Mouse (Mus musculus): Measurements from ENCODE around the gene Shisa5. TPM values are rescaled to one million over a fixed set of nuclear protein-coding genes. Genes with fewer than 3 reads are reported as not detected.

Shisa5 gene
- polyA plus RNA-seq, 1 experiment = 21.0 TPM

DNA sequence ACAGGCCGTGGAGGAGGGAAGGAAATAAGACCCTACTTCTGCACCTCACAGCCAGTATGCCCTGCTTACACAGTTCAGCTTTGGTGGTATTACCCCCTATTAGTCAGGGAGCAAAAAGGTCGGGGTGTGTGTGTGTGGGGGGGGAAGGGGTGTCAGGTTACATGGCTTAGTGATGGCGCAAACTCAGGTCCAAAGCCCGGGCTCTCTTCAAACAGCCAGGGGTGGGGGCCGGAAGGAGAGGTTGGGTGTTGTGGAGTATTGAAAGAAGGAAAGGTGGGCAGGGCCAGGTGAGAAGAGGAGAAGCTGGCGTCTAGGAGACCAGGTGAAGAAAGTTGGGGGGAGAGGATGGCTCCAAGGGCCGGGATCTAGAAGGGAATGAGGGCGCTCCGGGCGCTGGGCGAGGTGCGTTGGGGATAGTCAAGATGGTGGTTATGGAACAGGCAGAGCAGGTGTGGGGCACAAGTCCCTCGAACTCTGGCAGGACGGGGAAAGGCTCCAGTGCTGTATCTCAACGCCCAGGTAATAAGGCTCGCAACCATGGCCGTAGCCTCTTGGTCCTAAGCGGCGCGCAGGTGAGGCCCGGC is 56.3 kb downstream of the Shisa5 start:
- Histone ChIP-seq H3K4me1 (ENCODE audit: control insufficient read depth, insufficient read depth, low read length) (peaks cover 17% of the 10 kb centered on the region), H3K27me3 (ENCODE audit: control insufficient read depth, insufficient read depth, low read length) (no peaks in the 10 kb centered on the region), H3K4me3 (ENCODE audit: control insufficient read depth, low read depth, low read length) (peak overlapping the region; percentile 86), H3K27ac (ENCODE audit: control insufficient read depth, insufficient read depth, low read depth, low read length) (peak overlapping the region; percentile 63), H3K36me3 (ENCODE audit: control insufficient read depth, insufficient read depth, low read length) (no peaks in the 10 kb centered on the region)
- no peak for TF ChIP-seq CTCF (IDR thresholded peaks at IDR 0.05; ENCODE audit: control insufficient read depth, insufficient read depth, insufficient replicate concordance, low read depth, low read length)
- no peak for TF ChIP-seq POLR2A (IDR thresholded peaks at IDR 0.05; ENCODE audit: control insufficient read depth, low read depth, low read length)

DNA sequence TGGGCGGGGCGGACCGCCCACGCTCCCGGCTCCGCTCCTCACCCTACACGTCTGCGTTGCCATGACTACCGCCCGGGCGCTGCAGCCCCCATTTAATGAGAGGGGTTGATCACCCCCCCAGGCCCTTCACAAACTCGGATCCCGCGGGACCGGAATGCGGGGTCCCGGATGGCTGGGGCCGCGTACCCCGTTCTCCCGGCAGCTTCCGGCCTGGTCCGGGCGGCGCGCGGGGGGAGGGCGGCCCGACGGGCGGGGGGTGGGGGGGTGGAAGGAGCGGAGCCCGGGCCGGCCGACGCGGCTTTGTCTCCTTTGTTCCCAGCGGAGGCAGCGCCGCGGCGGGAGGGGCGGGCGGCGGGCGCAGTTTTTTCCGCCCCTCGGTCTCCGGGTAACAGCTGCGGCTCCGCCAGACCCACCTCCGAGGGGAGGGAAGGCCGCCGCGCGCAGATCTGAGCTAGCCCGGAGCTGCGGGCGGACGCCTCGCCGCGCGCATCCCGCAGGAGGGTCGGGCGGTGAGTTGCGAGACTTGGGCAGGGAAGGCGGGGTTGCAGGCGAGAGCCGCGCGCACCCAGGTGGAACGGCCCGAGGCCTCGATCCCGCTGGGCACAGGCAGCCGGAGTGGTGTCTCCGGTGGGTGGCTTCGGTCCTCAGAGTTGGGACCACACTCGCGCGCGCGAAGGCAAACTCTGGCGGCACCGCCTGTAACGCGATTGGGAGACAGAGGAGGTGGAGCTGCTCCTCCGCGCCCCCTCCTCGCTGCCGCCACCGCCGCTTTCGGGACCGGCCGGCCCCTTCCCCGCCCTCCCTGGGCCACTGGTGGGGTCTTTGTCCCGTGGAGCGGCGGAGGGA is 57.0 kb downstream of the Shisa5 start, which contains the start of gene Plxnb1:
Plxnb1 (plus strand) TSS at position 253 of the 846 bp plus-strand sequence.
- Histone ChIP-seq H3K27ac (ENCODE audit: control insufficient read depth, insufficient read depth, low read depth, low read length) (peak within 1 kb of the TSS; percentile 63), H3K36me3 (ENCODE audit: control insufficient read depth, insufficient read depth, low read length) (no peaks in the 10 kb centered on the region), H3K4me1 (ENCODE audit: control insufficient read depth, insufficient read depth, low read length) (peaks cover 17% of the 10 kb centered on the region), H3K27me3 (ENCODE audit: control insufficient read depth, insufficient read depth, low read length) (no peaks in the 10 kb centered on the region), H3K4me3 (ENCODE audit: control insufficient read depth, low read depth, low read length) (peak within 1 kb of the TSS; percentile 86)
- TF ChIP-seq POLR2A (IDR thresholded peaks at IDR 0.05; ENCODE audit: control insufficient read depth, low read depth, low read length) (peak; percentile 27), CTCF (IDR thresholded peaks at IDR 0.05; ENCODE audit: control insufficient read depth, insufficient read depth, insufficient replicate concordance, low read depth, low read length) (no peak)

DNA sequence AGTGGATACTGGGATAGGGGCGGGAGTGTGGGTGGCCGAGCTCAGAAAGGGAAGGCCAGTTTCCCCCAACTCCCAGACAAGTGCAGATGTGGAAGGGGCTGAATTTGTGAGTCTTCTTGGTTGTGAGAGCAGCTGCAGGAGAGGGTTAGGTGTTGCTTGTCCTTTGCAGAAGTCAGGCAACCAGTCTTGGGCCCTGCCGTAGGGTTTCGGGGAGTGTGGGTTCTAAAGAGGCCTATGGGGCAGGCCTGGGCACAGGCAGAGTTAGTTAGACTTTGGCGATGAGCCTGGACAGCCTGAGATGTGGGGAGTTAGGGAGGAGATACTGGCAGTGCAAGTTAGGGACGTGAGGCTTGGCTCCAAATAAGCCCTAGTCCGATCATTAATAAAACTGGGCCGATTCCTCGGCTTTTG is 57.9 kb downstream of the Shisa5 start:
- Histone ChIP-seq H3K4me1 (ENCODE audit: control insufficient read depth, insufficient read depth, low read length) (peaks cover 17% of the 10 kb centered on the region), H3K27ac (ENCODE audit: control insufficient read depth, insufficient read depth, low read depth, low read length) (peak overlapping the region; percentile 56), H3K36me3 (ENCODE audit: control insufficient read depth, insufficient read depth, low read length) (no peaks in the 10 kb centered on the region), H3K4me3 (ENCODE audit: control insufficient read depth, low read depth, low read length) (peak overlapping the region; percentile 79), H3K27me3 (ENCODE audit: control insufficient read depth, insufficient read depth, low read length) (no peaks in the 10 kb centered on the region)
- TF ChIP-seq CTCF (IDR thresholded peaks at IDR 0.05; ENCODE audit: control insufficient read depth, insufficient read depth, insufficient replicate concordance, low read depth, low read length) (no peak), POLR2A (IDR thresholded peaks at IDR 0.05; ENCODE audit: control insufficient read depth, low read depth, low read length) (no peak)

DNA sequence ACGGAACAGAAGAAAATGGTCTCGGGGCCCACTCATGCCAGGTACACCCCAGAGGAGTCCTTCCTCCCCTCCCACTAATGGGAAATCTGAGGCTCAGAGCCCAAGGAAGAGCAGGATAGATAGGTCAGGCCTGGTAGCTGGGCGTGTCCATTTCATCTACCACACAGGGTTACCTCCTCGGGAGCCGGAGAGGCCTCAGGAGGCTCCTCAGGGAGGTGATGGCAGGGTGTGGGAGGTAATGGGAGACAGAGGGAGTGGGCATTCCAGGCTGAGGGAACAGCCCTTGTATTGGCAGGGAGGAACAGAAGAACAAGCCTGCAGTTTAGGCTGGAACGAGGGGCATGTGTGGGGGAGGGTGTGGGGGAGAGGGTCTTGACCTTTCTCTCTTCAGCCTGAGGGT is 58.5 kb downstream of the Shisa5 start:
- peaks cover 17% of the 10 kb centered on the region for H3K4me1 ChIP-seq (ENCODE audit: control insufficient read depth, insufficient read depth, low read length)
- H3K36me3 ChIP-seq (ENCODE audit: control insufficient read depth, insufficient read depth, low read length) = no peaks in the 10 kb centered on the region

DNA sequence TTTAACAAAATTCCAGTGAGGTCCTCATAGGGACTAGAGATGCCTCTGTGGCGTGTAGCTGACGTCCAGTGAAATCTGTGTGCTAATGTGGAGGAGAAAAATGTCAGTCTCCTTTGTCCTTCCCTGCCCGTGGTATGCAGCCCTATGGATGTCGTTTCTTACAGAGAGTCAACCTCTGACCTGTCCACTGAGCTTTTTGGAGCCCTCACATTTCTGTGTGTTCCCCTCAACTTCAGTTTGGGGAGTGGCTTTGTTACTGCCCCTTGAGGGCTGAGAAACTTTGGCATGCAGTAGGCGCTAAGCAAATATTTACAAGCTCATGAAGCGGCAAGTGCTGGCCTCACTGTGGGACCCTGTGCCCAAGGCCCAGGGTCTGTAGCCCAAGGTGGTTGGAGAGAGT is 58.9 kb downstream of the Shisa5 start:
- Histone ChIP-seq H3K27me3 (ENCODE audit: control insufficient read depth, insufficient read depth, low read length) (no peaks in the 10 kb centered on the region), H3K4me3 (ENCODE audit: control insufficient read depth, low read depth, low read length) (no peak overlapping the region), H3K36me3 (ENCODE audit: control insufficient read depth, insufficient read depth, low read length) (no peaks in the 10 kb centered on the region), H3K4me1 (ENCODE audit: control insufficient read depth, insufficient read depth, low read length) (peaks cover 17% of the 10 kb centered on the region), H3K27ac (ENCODE audit: control insufficient read depth, insufficient read depth, low read depth, low read length) (no peak overlapping the region)
- TF ChIP-seq POLR2A (IDR thresholded peaks at IDR 0.05; ENCODE audit: control insufficient read depth, low read depth, low read length) (no peak), CTCF (IDR thresholded peaks at IDR 0.05; ENCODE audit: control insufficient read depth, insufficient read depth, insufficient replicate concordance, low read depth, low read length) (no peak)

More for the DNA sequence above, 58.5 kb downstream of the Shisa5 start:
- Histone ChIP-seq H3K27ac (ENCODE audit: control insufficient read depth, insufficient read depth, low read depth, low read length) (no peak overlapping the region), H3K27me3 (ENCODE audit: control insufficient read depth, insufficient read depth, low read length) (no peaks in the 10 kb centered on the region), H3K4me3 (ENCODE audit: control insufficient read depth, low read depth, low read length) (no peak overlapping the region)
- TF ChIP-seq CTCF (IDR thresholded peaks at IDR 0.05; ENCODE audit: control insufficient read depth, insufficient read depth, insufficient replicate concordance, low read depth, low read length) = no peak
- TF ChIP-seq POLR2A (IDR thresholded peaks at IDR 0.05; ENCODE audit: control insufficient read depth, low read depth, low read length) = no peak

DNA sequence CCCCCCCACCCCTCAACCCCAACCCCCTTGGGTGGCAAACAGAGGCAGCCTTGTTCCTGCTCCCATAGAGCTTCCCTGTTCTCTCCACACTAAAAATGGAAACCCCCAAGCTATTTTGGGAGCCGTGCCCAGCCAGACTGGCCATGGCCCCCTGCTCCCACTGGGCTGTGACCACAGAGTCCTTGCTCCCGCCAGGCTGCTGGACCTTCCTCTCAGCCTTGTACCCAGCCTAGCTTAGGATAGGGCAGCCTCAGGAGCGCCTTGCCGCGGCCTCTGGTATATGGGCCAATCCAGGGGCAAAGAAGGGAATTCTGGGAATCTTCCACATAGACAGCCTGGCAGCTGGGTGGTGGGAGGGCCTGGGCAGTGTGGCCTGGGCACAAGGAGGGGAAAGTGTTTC is 59.5 kb downstream of the Shisa5 start:
- H3K4me1 ChIP-seq (ENCODE audit: control insufficient read depth, insufficient read depth, low read length) = peaks cover 17% of the 10 kb centered on the region
- TF ChIP-seq CTCF (IDR thresholded peaks at IDR 0.05; ENCODE audit: control insufficient read depth, insufficient read depth, insufficient replicate concordance, low read depth, low read length) = no peak
- no peak for TF ChIP-seq POLR2A (IDR thresholded peaks at IDR 0.05; ENCODE audit: control insufficient read depth, low read depth, low read length)
- no peak overlapping the region for H3K27ac ChIP-seq (ENCODE audit: control insufficient read depth, insufficient read depth, low read depth, low read length)
- no peaks in the 10 kb centered on the region for H3K27me3 ChIP-seq (ENCODE audit: control insufficient read depth, insufficient read depth, low read length)
- H3K4me3 ChIP-seq (ENCODE audit: control insufficient read depth, low read depth, low read length) = no peak overlapping the region
- no peaks in the 10 kb centered on the region for H3K36me3 ChIP-seq (ENCODE audit: control insufficient read depth, insufficient read depth, low read length)

DNA sequence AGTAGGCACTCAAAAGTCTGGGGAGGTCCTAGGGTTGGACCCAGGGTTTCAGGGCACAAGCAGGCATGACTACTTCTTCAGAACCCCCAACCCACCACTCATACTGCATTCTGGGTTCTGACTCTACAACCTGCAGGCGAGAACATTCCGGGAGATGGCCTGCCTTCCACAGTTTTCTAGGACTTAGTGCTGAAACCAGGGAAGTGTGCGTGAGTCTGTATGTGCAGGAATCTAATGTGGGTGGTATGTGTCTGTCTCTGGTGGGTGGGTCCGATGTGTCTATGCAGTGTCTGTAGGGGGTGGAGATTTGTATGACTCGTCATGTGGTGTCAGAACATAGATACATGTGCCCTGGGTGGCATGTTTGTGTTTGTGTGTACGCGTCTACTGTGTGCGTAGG is 60.0 kb downstream of the Shisa5 start:
- TF ChIP-seq POLR2A (IDR thresholded peaks at IDR 0.05; ENCODE audit: control insufficient read depth, low read depth, low read length) (no peak), CTCF (IDR thresholded peaks at IDR 0.05; ENCODE audit: control insufficient read depth, insufficient read depth, insufficient replicate concordance, low read depth, low read length) (no peak)
- Histone ChIP-seq H3K27me3 (ENCODE audit: control insufficient read depth, insufficient read depth, low read length) (no peaks in the 10 kb centered on the region), H3K27ac (ENCODE audit: control insufficient read depth, insufficient read depth, low read depth, low read length) (no peak overlapping the region), H3K4me1 (ENCODE audit: control insufficient read depth, insufficient read depth, low read length) (peaks cover 17% of the 10 kb centered on the region), H3K36me3 (ENCODE audit: control insufficient read depth, insufficient read depth, low read length) (no peaks in the 10 kb centered on the region), H3K4me3 (ENCODE audit: control insufficient read depth, low read depth, low read length) (no peak overlapping the region)

Data from testis, adult 2 months (tissue).